Comparison of ENCODE assay signal across 8 mouse cellular contexts in genomic region chr19:43673513-43674315, GRCm38 (mm10). TPM values are rescaled to one million over a fixed set of nuclear protein-coding genes. Genes with fewer than 3 reads are reported as not detected.
DNase-seq lines count a peak whose midpoint lies in the region; ATAC-seq and TF ChIP-seq lines count a peak whose summit lies in the region.

No protein-coding gene starts in this region.

- H3K4me1 ChIP-seq in cerebellum, adult 2 months (ENCODE audit: control insufficient read depth, insufficient read depth, low read length), result peaks cover 7% of the 10 kb centered on the region
- peaks cover 23% of the 10 kb centered on the region for H3K4me1 ChIP-seq in intestine, embryonic 15.5 days (replicated peaks)
- H3K4me1 ChIP-seq in neural tube, embryonic 12.5 days, result peaks cover 18% of the 10 kb centered on the region

- 5% methylated on average over 21 of the region's 21 CpGs for WGBS in cerebellum, adult 2 months
- WGBS in intestine, embryonic 15.5 days, result 4% methylated on average over 21 of the region's 21 CpGs
- 12% methylated on average over 21 of the region's 21 CpGs for WGBS in neural tube, embryonic 12.5 days

- H3K27me3 ChIP-seq in cerebellum, adult 2 months (ENCODE audit: control insufficient read depth, insufficient read depth, low read length), result no peaks in the 10 kb centered on the region
- no peaks in the 10 kb centered on the region for H3K27me3 ChIP-seq in intestine, embryonic 15.5 days (replicated peaks)
- H3K27me3 ChIP-seq in neural tube, embryonic 12.5 days (replicated peaks), result no peaks in the 10 kb centered on the region

- H3K4me2 ChIP-seq in intestine, embryonic 15.5 days (replicated peaks), result peak overlapping the region; percentile 71
- peak overlapping the region; percentile 89 for H3K4me2 ChIP-seq in neural tube, embryonic 12.5 days (replicated peaks)

- ATAC-seq in intestine, embryonic 15.5 days, result no peak
- ATAC-seq in neural tube, embryonic 12.5 days (ENCODE audit: low FRiP score, low read depth), result no peak

- no peak for TF ChIP-seq POLR2A in cerebellum, adult 2 months (IDR thresholded peaks at IDR 0.05; ENCODE audit: borderline replicate concordance, insufficient read depth, low read length)

- no peak overlapping the region for H3K27ac ChIP-seq in cerebellum, adult 2 months (ENCODE audit: insufficient read depth, low read length)
- peak overlapping the region; percentile 90 for H3K27ac ChIP-seq in intestine, embryonic 15.5 days
- no peak overlapping the region for H3K27ac ChIP-seq in neural tube, embryonic 12.5 days

- H3K36me3 ChIP-seq in intestine, embryonic 15.5 days, result no peaks in the 10 kb centered on the region
- H3K36me3 ChIP-seq in neural tube, embryonic 12.5 days, result no peaks in the 10 kb centered on the region

- DNase-seq in cerebellum, adult 2 months, result no peak
- no peak for DNase-seq in cerebellum, postnatal 4 days (ENCODE audit: low spot score in 2 of 2)
- peak; percentile 25 to 36 for DNase-seq in spleen, postnatal 10 days (ENCODE audit: low spot score in 2 of 2)
- DNase-seq in spleen, adult 18-20 months, result no peak
- no peak for DNase-seq in right cerebral cortex, postnatal 4 days
- no peak for DNase-seq in urinary bladder, postnatal 14 days (ENCODE audit: low spot score)

- no peaks in the 10 kb centered on the region for H3K9me3 ChIP-seq in intestine, embryonic 15.5 days
- no peaks in the 10 kb centered on the region for H3K9me3 ChIP-seq in neural tube, embryonic 12.5 days

- peak overlapping the region; percentile 100 for H3K4me3 ChIP-seq in cerebellum, adult 2 months (replicated peaks; ENCODE audit: insufficient read depth, low read depth, low read length)
- H3K4me3 ChIP-seq in intestine, embryonic 15.5 days (replicated peaks), result peak overlapping the region; percentile 92
- peak overlapping the region; percentile 96 for H3K4me3 ChIP-seq in neural tube, embryonic 12.5 days

- no peak for TF ChIP-seq CTCF in cerebellum, adult 2 months (IDR thresholded peaks at IDR 0.05; ENCODE audit: borderline replicate concordance, insufficient read depth, low read depth, low read length)

- peak overlapping the region; percentile 95 for H3K9ac ChIP-seq in intestine, embryonic 15.5 days
- peak overlapping the region; percentile 94 for H3K9ac ChIP-seq in neural tube, embryonic 12.5 days

RNA-seq across cellular contexts. Expression of gene Slc25a28, which starts 1.0 kb away (rescaled TPM):
- polyA plus RNA-seq in cerebellum, adult 2 months (2012; rRNA removed), result 109 and 110 TPM in 2 replicates
- polyA plus RNA-seq in intestine, embryonic 15.5 days (2015; fragmentation: Nextera tagmentation; extraction: Ambion mirVana), result 19.1 and 19.9 TPM in 2 replicates
- polyA plus RNA-seq in neural tube, embryonic 12.5 days (2016; fragmentation: Nextera tagmentation; extraction: Ambion mirVana), result 15.7 and 17.4 TPM in 2 replicates

RNA-seq across cellular contexts. Expression of gene Entpd7, which starts 15.8 kb away (rescaled TPM):
- 10.8 and 11.7 TPM in 2 replicates for polyA plus RNA-seq in cerebellum, adult 2 months (2012; rRNA removed)
- polyA plus RNA-seq in intestine, embryonic 15.5 days (2015; fragmentation: Nextera tagmentation; extraction: Ambion mirVana), result 21.1 and 24.4 TPM in 2 replicates
- polyA plus RNA-seq in neural tube, embryonic 12.5 days (2016; fragmentation: Nextera tagmentation; extraction: Ambion mirVana), result 12.2 TPM in 2 replicates

Comparison
In these comparisons a context has a peak if more than half of its experiments do, and no peak if none do; other contexts are left out.
1. DNase-seq: peak in spleen, postnatal 10 days (2 of 2); none in cerebellum, adult 2 months (0 of 2), cerebellum, postnatal 4 days (0 of 2), spleen, adult 18-20 months (0 of 2), right cerebral cortex, postnatal 4 days (single experiment) and urinary bladder, postnatal 14 days (single experiment).
2. Peak in every context shown above with its lines, with median percentiles within 50 percentile points of each other: H3K4me3 ChIP-seq.